Mouse (Mus musculus): ENCODE results near the gene Prdm15. TPM values are rescaled to one million over a fixed set of nuclear protein-coding genes. Genes with fewer than 3 reads are reported as not detected.

The Prdm15 gene
- total and polyA plus RNA-seq, 3 experiments = 6.4 to 7.9 (median 7.3) TPM

DNA sequence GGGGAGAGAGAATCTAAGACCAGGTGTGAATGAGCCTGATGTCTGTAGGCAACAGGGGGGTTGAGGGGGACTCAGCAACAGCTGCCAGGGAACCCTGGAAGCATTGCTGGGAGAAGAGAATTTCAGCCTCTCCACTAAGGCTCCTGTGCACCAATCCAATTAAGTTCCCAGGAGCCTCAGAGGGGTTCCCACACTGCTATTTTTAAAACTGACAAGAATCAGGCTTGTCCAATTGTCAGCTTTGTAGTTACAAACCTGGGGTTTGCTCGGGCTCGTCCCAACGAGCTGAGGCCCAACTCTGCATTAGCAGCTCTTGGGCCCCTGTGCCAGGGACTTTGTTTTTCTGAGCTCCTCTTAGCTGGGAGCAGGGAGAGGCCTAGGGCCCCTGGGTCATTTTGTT is 92.0 kb downstream of the Prdm15 start:
- Histone ChIP-seq H3K27ac (ENCODE audit: insufficient read depth, low read depth) (no peak overlapping the region), H3K27me3 (replicated peaks) (no peaks in the 10 kb centered on the region), H3K79me2 (replicated peaks; ENCODE audit: control insufficient read depth, extremely low read depth, insufficient read depth, poor library complexity, severe bottlenecking) (no peaks in the 10 kb centered on the region), H3K36me3 (replicated peaks in 1 of 2; ENCODE audit: control insufficient read depth in 1 of 2, insufficient read depth in 1 of 2, low read length in 1 of 2) (no peaks in the 10 kb centered on the region), H3K4me2 (ENCODE audit: insufficient read depth, low read depth, poor library complexity, severe bottlenecking) (no peak overlapping the region), H3K9me3 (replicated peaks; ENCODE audit: low read length) (no peaks in the 10 kb centered on the region), H3K4me3 (replicated peaks in 1 of 3; ENCODE audit: low read depth in 2 of 3, low read length in 2 of 3, poor library complexity in 1 of 3) (no peak overlapping the region), H3K9ac (ENCODE audit: insufficient read depth, low read depth) (no peak overlapping the region), H3K4me1 (ENCODE audit: control insufficient read depth in 1 of 2, insufficient read depth in 2 of 2) (no peaks in the 10 kb centered on the region)
- TF ChIP-seq MXI1 (IDR thresholded peaks at IDR 0.05; ENCODE audit: low read depth, low read length) (no peak), KAT2A (IDR thresholded peaks at IDR 0.05; ENCODE audit: insufficient replicate concordance, low read length) (no peak)
- in situ Hi-C loops (cut with MboI; ENCODE audit: low pct_ligation_motif_present, low pct_unique_long_range_greater_than_20kb, low sequenced_read_pairs) = no loop called here
- DNase-seq (ENCODE audit: extremely low read depth) = no peak
- dilution Hi-C loops (cut with MboI; ENCODE audit: extremely low pct_ligation_motif_present, extremely low pct_unique_long_range_greater_than_20kb, low sequenced_read_pairs) = no loop called here

- TF ChIP-seq ZMIZ1 (IDR thresholded peaks at IDR 0.05; ENCODE audit: low read depth, low read length) = no peak
- TF ChIP-seq POLR2AphosphoS2 (IDR thresholded peaks at IDR 0.05; ENCODE audit: low read depth, low read length) = no peak
- TF ChIP-seq GABPA (IDR thresholded peaks at IDR 0.05; ENCODE audit: insufficient replicate concordance, low read depth, low read length) = no peak
- TF ChIP-seq CHD2 (IDR thresholded peaks at IDR 0.05; ENCODE audit: low read length) = no peak
- TF ChIP-seq ZKSCAN1 (IDR thresholded peaks at IDR 0.05; ENCODE audit: borderline replicate concordance, low read depth, low read length) = no peak
- TF ChIP-seq RCOR1 (conservative IDR thresholded peaks at IDR 0.05; ENCODE audit: low read depth, low read length) = no peak
- no peak for TF ChIP-seq CHD1 (IDR thresholded peaks at IDR 0.05; ENCODE audit: low read depth, low read length)
- no peak for TF ChIP-seq MAFK (IDR thresholded peaks at IDR 0.05; ENCODE audit: insufficient replicate concordance, low read length)
- no peak for TF ChIP-seq JUN (IDR thresholded peaks at IDR 0.05; ENCODE audit: insufficient read depth, low read depth, low read length)
- no peak for TF ChIP-seq POLR2A (IDR thresholded peaks at IDR 0.05; ENCODE audit: low read depth, low read length)
- no peak for TF ChIP-seq KAT2A (IDR thresholded peaks at IDR 0.05; ENCODE audit: insufficient replicate concordance, low read length)
- TF ChIP-seq CTCF (conservative IDR thresholded peaks at IDR 0.05 in 1 of 2, IDR thresholded peaks at IDR 0.05 in 1 of 2; ENCODE audit: low read depth in 2 of 2, low read length in 2 of 2) = no peak
- no peak for TF ChIP-seq RAD21 (IDR thresholded peaks at IDR 0.05; ENCODE audit: low read depth, low read length)
- no peak for TF ChIP-seq EP300 (IDR thresholded peaks at IDR 0.05; ENCODE audit: low read length)
- no peak for TF ChIP-seq MAZ (IDR thresholded peaks at IDR 0.05; ENCODE audit: low read depth, low read length)
- no peak for TF ChIP-seq HCFC1 (IDR thresholded peaks at IDR 0.05; ENCODE audit: low read depth, low read length)
- TF ChIP-seq ELF1 (IDR thresholded peaks at IDR 0.05; ENCODE audit: low read depth, low read length) = no peak
- Histone ChIP-seq H3K27ac (ENCODE audit: insufficient read depth, low read depth) (no peak overlapping the region), H3K4me1 (ENCODE audit: control insufficient read depth in 1 of 2, insufficient read depth in 2 of 2) (no peaks in the 10 kb centered on the region), H3K4me2 (ENCODE audit: insufficient read depth, low read depth, poor library complexity, severe bottlenecking) (no peak overlapping the region), H3K36me3 (replicated peaks in 1 of 2; ENCODE audit: control insufficient read depth in 1 of 2, insufficient read depth in 1 of 2, low read length in 1 of 2) (no peaks in the 10 kb centered on the region), H3K9me3 (replicated peaks; ENCODE audit: low read length) (no peaks in the 10 kb centered on the region), H3K79me2 (replicated peaks; ENCODE audit: control insufficient read depth, extremely low read depth, insufficient read depth, poor library complexity, severe bottlenecking) (no peaks in the 10 kb centered on the region), H3K9ac (ENCODE audit: insufficient read depth, low read depth) (no peak overlapping the region), H3K27me3 (replicated peaks) (no peaks in the 10 kb centered on the region), H3K4me3 (replicated peaks in 1 of 3; ENCODE audit: low read depth in 2 of 3, low read length in 2 of 3, poor library complexity in 1 of 3) (no peak overlapping the region)
- in situ Hi-C loops (cut with MboI; ENCODE audit: low pct_ligation_motif_present, low pct_unique_long_range_greater_than_20kb, low sequenced_read_pairs) (no loop called here), dilution Hi-C loops (cut with MboI; ENCODE audit: extremely low pct_ligation_motif_present, extremely low pct_unique_long_range_greater_than_20kb, low sequenced_read_pairs) (no loop called here)
- DNase-seq (ENCODE audit: extremely low read depth) = no peak
Measured at GRCm38 (mm10) chr16:97758288-97758687, 93.4 kb downstream of the Prdm15 start.

Measured in CH12.LX (cell line).